Mouse (Mus musculus): ENCODE measurements around the gene Fry. TPM values are rescaled to one million over a fixed set of nuclear protein-coding genes. Genes with fewer than 3 reads are reported as not detected.

Fry gene
- total RNA-seq, 1 experiment from 2014 or later, result 115 TPM

DNA sequence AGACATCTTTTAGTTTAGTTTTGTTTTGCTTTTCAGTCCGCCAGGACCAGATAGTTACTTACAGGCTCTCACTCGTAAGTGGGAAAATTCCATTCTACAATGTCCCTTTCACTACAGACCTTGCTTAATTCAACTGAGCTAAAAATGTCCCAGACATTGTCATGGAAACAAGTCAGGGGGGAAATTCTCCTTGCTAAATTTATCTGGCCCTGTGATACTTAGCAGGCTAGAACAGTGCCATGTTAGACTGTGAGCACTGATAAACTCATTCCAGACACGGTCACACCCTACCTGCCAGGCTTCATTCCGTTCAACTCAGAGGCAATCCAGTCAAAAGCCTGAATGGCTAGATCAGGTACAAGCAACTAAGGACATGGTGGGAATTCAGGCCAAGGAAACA is 227.9 kb downstream of the Fry start:
- no peak for ATAC-seq (ENCODE audit: extremely low read depth, insufficient number of reproducible peaks, low FRiP score, poor library complexity, severe bottlenecking)

DNA sequence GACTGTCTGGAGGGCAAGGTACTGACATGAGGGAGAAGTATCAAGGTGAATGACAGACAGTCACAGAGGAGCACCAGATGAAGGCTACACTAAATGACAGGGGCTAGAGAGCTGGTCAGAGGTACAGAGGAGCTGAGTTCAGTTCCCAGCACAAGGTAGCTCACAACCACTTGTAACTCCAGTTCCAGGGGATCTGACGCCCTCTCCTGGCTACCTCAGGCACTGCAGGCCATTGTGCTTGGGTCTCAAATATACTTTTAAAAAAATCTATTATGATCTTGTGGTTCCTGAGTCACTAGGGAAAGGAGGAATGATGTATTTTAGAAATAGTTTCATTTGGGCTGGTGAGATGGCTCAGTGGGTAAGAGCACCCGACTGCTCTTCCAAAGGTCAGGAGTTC is 229.4 kb downstream of the Fry start:
- ATAC-seq (ENCODE audit: extremely low read depth, insufficient number of reproducible peaks, low FRiP score, poor library complexity, severe bottlenecking), result no peak

DNA sequence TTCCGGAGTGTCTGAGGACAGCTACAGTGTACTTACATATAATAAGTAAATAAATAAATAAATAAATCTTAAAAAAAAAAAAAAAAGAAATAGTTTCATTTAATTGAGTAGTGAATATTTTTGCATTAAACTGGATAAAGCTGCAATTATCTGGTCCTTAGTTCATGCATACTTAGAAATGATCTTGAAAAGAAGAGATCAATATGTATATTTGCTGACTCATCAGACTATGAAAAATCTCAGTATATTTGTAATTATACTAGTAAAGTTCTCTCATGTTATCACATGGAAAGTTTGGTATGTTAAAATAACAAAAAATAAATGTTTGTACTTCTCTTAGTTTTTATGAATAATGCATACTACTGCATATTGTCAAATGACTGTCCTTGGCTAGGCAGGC is 229.9 kb downstream of the Fry start:
- ATAC-seq (ENCODE audit: extremely low read depth, insufficient number of reproducible peaks, low FRiP score, poor library complexity, severe bottlenecking), result no peak

DNA sequence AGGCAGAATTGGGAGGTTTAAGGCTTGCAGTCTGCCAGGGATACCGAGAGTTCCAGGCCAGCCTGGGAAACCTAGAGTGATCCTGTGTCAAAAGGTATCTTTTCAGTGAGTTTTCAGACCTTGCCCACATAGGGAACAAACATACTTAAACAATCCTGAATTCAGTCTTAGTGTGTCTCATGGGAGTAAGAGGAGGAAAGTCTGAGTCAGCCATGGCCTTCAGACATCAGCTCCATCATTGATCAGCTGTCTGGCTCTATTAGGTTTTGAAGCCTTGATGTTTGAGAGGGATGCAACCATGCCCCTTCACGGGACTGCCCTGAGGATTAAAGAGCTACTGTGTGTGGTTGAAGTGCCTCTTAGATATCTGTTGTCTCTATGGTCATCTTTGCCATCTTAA is 232.7 kb downstream of the Fry start:
- ATAC-seq (ENCODE audit: extremely low read depth, insufficient number of reproducible peaks, low FRiP score, poor library complexity, severe bottlenecking), result no peak

DNA sequence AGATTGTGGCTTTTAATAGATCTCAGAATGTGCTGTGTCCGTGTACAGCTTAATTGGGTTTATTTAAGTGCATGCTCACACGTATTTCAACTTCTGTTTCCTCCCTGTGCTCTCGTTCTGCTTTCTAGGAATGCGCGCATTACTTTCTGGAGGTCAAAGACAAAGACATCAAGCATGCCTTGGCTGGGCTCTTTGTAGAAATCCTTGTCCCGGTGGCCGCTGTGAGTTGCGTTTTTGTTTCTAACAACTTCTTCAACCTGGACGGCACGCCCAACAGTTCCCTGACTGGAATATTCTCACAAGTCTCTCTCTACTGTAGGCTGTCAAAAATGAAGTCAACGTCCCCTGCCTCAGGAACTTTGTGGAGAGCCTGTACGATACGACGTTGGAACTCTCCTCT is 240.2 kb downstream of the Fry start:
- ATAC-seq (ENCODE audit: extremely low read depth, insufficient number of reproducible peaks, low FRiP score, poor library complexity, severe bottlenecking), result no peak

DNA sequence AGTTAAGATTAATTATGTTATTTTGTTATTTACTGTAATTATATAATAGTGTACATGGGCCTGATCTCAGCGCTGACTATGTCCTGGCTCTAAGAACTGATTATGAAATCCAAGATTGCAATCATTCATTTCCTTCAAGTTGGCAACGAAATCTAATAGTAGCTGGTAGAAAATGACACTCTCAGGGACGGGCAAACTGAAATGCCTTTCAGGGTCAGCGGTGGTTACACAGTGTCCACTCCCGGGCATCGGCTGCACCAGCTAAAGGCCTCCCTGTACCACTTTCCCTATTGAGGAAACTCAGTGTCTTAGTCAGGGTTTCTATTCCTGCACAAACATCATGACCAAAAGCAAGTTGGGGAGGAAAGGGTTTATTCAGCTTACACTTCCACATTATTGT is 243.8 kb downstream of the Fry start:
- ATAC-seq (ENCODE audit: extremely low read depth, insufficient number of reproducible peaks, low FRiP score, poor library complexity, severe bottlenecking), result no peak

DNA sequence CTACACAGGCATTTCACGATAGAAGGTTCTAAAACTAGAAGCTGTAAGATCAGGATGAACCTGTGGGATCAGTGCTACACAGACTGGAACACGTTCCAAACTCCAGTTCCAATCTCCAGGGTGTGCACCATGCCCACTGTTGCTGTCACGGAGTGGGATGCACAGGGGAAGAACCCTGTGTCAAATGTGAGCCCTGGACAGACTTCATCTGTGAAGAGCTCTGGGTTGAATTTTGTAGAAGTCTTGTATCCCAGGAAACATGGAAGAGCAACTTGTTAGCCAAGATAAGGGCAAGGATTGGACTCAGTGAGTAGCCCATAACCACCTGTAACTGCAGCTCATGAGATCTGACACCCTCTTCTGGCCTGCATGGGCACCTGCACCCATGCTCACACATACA is 246.2 kb downstream of the Fry start:
- ATAC-seq (ENCODE audit: extremely low read depth, insufficient number of reproducible peaks, low FRiP score, poor library complexity, severe bottlenecking), result no peak

DNA sequence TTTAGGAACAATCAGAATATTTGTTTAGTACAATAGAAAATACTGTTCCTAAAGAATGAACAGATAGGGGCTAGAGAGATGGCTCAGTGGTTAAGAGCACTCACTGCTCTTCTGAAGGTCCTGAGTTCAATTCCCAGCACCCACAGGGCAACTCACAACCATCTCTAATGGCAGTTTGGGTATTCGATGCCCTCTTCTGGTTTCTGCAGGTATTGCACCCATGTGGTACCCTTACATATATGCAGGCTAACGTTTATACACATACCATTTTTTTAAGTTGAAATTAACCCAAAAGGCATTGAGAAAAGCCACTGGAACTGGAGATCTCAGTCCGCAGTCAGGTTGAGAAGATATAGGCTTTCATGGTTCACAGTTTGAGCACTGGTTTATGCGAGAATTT is 248.6 kb downstream of the Fry start:
- no peak for ATAC-seq (ENCODE audit: extremely low read depth, insufficient number of reproducible peaks, low FRiP score, poor library complexity, severe bottlenecking)

DNA sequence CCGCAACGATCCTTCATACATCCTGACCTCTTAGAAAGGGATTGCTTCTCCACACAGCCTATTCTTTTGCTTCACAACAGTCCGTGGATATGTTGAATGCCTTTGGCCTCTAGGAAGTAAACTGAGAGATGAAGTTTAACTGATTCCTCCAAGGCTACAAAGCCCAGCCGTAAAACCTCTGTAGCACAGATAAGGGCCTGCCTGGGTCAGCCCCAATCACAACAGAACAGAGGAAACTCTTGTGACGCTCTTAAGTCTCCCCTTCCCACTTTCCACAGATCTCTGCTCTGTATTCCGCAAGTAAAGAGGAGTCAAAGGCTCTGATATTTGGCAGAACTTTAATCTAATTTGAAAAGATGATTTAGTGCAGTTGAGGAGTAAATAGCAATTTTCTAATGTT is 251.8 kb downstream of the Fry start:
- no peak for ATAC-seq (ENCODE audit: extremely low read depth, insufficient number of reproducible peaks, low FRiP score, poor library complexity, severe bottlenecking)

DNA sequence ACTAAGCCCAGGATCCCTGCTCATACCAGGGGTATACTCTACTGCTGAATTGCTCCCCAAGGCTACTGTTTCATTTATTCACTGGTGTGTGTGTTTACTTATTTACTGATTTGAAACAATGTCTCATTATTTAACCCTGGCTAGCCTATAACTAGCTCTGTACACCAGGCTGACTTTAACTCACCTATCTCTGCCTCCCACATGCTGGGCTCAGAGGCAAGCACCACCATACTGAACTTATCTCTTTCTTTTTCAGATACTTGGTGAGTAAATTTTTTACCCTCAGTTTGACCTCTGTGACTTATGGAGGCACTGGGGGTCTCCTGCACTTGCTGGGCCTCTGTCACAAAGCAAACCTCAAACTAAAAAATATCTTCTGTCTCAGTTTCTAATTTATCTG is 252.4 kb downstream of the Fry start:
- ATAC-seq (ENCODE audit: extremely low read depth, insufficient number of reproducible peaks, low FRiP score, poor library complexity, severe bottlenecking), result no peak

DNA sequence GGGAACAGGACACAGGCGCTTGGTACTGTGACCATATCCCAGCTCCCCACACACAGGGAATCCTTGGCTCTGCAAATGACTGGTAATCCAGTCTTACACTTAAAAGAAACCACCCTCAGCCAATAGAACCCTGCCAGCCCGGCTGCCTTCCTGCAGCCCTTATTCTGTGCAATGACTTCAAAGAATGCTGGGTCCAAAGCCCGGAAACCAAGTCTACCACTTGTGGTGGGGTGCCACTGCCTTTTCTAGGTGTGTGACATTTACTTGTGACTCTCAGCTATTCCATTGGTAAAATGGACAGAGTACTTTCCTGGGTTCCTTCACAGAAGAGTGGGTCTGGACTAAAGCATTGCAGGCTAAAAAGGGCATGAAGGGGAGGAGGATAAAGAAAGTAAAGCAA is 254.5 kb downstream of the Fry start:
- no peak for ATAC-seq (ENCODE audit: extremely low read depth, insufficient number of reproducible peaks, low FRiP score, poor library complexity, severe bottlenecking)

DNA sequence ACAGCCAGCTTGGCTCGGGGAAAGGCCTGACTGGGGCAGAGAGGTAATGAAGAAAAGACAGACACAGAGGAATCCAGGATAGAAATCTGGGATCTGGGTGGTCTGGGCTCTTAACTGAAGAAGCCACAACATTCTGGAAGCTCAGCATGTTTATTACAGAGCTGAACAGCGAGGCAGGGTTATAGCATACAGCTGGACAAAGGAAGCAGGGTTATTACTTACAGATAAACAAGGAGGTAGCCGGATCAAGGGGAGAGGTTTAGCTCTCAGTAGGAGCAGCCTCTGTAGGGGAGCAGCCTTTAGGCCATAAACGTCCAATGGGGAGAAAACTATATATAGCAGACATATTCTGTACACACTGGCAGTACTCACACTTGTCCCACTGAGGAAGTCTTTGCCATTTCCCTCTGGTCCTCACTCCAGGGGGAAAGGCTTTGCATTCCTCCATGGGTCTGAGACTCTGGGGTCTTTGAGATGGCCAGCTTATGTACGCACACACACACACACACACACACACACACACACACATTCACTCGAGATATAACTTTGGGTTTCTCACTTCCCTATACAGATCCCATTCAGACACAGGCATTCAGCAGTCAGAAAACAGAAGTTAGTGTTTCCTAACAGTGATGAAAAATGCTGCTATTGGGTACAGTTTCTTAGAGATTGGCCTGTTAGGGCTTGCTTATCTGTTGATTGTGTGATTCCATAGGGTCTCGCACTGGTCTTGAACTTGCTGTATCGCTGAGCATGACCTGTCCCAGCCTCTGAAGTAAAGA is 256.5 kb downstream of the Fry start:
- no peak for ATAC-seq (ENCODE audit: extremely low read depth, insufficient number of reproducible peaks, low FRiP score, poor library complexity, severe bottlenecking)

DNA sequence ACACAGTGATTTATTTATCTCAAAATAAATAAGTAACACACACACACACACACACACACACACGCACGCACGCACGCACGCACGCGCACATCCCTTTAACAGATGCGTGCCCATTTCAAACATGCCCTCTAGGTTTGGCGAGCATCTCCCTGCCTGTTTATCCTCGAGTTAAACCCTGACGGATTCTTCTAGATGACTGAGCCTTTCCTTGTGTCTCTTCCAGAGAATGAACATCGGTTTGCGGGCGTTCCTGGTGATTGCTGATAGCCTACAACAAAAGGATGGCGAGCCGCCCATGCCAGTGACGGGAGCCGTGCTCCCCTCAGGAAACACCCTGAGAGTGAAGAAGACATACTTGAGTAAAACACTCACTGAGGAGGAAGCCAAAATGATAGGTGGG is 260.1 kb downstream of the Fry start:
- ATAC-seq (ENCODE audit: extremely low read depth, insufficient number of reproducible peaks, low FRiP score, poor library complexity, severe bottlenecking), result no peak

DNA sequence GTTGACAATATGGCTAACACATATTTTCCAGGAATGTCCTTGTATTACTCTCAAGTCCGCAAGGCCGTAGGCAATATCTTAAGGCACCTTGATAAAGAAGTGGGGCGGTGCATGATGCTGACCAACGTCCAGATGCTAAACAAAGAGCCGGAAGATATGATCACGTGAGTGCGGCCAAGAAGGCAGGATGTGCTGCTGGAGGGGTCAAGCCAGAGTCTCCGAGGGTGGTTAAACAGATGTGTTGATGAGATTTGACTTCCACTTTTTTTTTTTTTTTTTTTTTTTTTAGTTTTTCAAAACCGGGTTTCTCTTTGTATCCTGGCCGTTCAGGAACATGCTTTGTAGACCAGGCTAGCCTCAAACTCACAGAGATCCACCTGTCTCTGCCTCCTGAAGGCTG is 262.3 kb downstream of the Fry start:
- ATAC-seq (ENCODE audit: extremely low read depth, insufficient number of reproducible peaks, low FRiP score, poor library complexity, severe bottlenecking), result no peak

DNA sequence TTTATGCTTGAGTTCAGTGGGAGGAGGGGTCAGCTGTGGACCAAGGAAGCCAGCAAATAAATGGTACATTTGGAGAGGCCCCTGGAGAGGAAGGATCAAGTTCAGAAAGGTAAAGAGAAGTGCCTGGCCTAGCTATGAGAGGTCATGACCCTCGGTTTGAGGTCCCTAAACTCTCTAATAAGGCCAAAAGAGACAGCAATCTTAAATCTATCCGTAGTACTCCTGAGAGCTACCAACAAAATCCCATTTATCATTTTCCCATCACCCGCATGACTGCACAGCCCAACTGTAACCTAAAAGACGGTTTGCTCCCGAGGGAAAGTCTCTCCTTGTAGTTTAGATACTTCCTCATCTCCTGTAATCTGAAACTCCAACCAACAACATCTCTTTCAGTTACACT is 264.0 kb downstream of the Fry start:
- ATAC-seq (ENCODE audit: extremely low read depth, insufficient number of reproducible peaks, low FRiP score, poor library complexity, severe bottlenecking), result no peak

DNA sequence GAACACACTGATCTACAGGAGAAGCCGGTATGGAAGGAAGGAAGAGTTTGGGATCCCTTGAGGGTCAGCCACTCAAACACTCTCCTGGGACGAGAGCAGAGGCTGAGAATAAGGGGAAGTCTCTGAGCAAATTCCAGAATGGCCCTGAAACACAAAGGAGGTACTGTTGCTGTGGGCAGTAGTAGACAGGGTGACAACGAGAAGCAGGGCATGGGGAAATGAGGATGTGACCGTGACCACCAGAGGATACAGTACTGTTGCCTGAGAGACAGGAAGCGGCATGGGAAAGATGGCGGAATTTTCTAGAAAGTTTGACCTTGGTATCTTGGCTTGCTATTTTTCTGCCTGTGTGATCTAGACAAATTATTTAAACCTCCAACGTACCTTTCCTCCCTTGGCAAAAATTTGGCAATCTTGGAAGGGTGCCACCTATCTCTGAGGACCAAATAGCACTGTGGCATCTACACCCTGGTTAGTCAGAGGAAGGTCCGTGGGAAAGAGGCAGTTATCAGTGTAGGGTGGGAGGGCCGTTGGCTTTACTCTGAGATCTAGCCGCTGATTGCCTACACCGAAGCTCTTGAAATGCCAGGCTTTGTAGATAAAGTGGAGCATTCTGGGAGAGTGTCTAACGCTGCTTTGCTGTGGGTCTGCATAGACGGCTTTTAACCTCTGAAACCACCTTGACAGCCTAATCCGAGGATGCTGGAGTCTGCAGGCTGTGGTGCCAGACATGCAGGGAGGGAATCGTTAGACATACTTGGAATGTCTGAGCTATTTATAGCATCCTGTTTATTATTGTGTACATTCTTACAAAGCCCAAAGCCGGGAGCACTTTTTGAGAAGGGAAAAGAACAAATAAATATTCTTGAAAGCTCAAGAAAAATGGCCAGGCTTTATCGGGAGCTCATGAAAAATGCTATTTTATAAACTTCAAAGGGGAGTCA is 266.1 kb downstream of the Fry start:
- no peak for ATAC-seq (ENCODE audit: extremely low read depth, insufficient number of reproducible peaks, low FRiP score, poor library complexity, severe bottlenecking)

DNA sequence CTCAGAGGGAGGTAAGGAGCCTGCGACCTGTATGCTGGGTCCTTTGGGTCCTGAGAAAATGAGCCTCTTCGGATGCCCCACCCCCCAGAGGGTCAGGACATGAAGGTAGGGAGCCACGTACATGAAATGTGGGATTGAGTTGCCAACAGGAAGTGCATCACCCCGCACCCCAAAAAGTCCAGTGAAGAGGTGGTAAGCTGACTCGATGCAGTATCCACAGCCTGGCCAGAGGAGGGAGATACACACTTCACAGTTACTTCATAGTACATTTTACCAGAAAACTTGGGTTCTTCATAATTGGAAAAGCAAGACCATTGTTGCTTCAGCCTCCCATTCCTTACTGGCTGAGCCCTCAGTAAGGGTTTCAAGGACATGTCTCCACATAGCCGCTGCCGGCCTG is 266.8 kb downstream of the Fry start:
- no peak for ATAC-seq (ENCODE audit: extremely low read depth, insufficient number of reproducible peaks, low FRiP score, poor library complexity, severe bottlenecking)

DNA sequence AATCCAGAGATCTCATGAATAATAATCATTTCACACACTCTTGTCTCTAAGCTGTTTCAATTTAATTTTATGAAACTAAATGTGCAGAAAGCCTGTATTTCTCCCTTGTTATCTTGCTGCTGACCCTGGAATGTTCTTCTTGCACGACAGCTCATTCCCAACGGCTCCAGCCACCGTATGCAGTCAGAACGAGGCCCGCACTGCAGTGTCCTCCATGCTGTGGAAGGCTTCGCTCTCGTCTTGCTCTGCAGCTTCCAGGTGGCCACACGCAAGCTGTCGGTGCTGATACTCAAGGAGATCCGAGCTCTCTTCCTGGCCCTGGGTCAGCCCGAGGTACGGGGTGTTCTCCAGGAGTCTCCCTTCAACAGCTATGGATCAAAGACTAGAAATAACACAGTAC is 270.2 kb downstream of the Fry start:
- ATAC-seq (ENCODE audit: extremely low read depth, insufficient number of reproducible peaks, low FRiP score, poor library complexity, severe bottlenecking), result no peak

DNA sequence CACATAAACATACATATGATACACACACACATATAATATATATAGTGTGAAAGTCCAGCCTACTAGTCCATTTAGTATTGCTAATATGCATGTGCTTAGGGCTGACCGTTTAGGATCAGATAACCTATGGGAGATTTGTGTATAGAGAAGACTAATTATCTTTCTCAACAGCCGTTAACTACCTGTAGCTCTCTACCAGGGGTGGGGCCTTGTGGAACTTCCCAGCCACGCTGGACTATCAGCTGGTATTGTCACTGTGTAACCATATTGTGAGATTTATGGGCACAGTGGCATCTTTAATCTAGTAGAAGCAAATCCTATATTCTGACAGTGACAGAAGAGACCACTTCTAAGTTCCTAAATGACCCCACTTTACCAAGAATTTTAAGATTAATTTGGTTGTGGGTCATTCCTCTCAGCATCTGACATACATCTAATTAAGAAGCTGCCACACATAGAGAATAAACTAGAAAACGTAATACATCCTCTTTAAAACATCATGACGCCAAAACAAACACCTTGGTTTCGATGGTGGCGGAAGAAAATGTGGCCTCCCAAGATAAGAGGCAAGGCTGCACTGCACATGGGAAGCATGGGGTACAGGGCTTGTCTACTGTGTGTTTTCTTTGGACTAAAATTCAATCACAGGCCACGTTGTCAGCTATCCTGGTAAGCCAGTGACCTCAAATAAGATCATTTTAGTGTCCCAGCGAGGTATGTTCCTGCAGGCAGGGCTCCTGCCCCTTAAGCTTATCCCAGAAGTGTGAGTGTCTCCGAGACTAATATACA is 271.3 kb downstream of the Fry start:
- ATAC-seq (ENCODE audit: extremely low read depth, insufficient number of reproducible peaks, low FRiP score, poor library complexity, severe bottlenecking), result no peak

DNA sequence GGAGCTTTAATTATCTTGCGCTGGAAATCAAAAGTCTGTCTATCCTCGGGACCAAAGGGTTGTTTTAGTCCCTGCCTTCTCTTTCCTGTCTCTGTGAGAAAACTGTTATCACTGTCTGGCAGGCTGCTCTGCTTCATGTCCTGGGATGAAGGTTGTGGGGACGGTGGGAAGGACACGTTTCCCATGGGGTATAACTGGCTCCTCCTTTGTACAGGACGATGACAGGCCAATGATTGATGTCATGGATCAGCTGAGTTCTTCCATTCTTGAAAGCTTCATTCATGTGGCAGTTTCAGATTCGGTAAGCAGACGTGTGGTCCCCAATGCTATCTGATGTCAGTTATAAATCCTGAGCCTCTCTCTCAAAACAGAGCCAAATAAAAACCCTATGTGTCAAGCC is 272.0 kb downstream of the Fry start:
- no peak for ATAC-seq (ENCODE audit: extremely low read depth, insufficient number of reproducible peaks, low FRiP score, poor library complexity, severe bottlenecking)

All from neutrophil, adult 5-6 weeks (primary cell).